Mouse (Mus musculus): Measurements from ENCODE around the gene Ccdc30.

- TF ChIP-seq CTCF (conservative IDR thresholded peaks at IDR 0.05; ENCODE audit: insufficient read depth, insufficient read length, low read depth, low read length) (no peak), POLR2A (IDR thresholded peaks at IDR 0.05; ENCODE audit: low read depth, low read length) (no peak)
These were observed 11.9 kb downstream of the Ccdc30 start for GRCm38 (mm10) chr4:119403431-119403830.

Data from kidney, adult 2 months (tissue).